ENCODE assay signal across 8 mouse cellular contexts in the genomic region with DNA sequence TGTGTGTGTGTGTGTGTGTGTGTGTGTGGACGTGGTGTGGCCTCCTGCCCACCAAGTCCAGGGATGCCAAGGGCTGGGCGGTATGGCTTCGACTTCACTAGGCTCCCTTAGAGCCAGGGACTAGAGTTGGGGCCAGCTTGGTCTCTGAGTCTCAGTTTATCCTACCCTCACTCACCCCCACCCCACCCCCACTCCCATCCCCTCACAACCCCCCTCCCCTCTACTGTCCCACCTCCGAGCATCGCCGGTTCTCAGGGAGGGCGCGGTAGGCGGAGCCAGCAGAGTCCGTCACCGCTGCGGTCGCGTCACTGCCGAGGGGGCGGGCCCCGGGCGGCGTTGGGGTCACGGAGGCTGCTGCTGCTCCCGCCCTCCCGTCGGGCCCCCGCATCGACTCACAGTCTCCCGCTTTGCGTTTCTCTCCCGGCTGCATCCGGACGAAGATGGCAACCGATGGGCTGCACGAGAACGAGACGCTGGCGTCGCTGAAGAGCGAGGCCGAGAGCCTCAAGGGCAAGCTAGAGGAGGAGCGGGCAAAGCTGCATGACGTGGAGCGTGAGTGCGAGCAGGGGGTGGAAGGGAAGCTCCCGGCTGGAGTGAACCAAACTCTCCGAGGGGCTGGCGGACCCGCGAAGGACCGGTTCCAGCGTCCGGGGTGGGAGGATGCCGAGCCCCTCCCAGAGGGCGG. TPM values are rescaled to one million over a fixed set of nuclear protein-coding genes. Genes with fewer than 3 reads are reported as not detected.
A peak's percentile ranks its signal among the peaks of the same experiment; 100 is the strongest.
DNase-seq lines count a peak whose midpoint lies in the region; ATAC-seq and TF ChIP-seq lines count a peak whose summit lies in the region.

No protein-coding gene starts in this region.

- under 1% methylated on average over 52 of the region's 52 CpGs for WGBS in hindbrain, embryonic 15.5 days

- peaks cover 25% of the 10 kb centered on the region for H3K4me1 ChIP-seq in hindbrain, embryonic 15.5 days (replicated peaks)

- CTCF ChIA-PET in Patski (lab: Charles Lee), result interaction anchor here (1.2 to 2.5 kb wide), 2 partner anchors 11 to 18 kb away, joined by 3 to 14 read pairs; no protein-coding TSS in a partner anchor

- ATAC-seq in Patski, result peak; percentile 80
- peak; percentile 88 for ATAC-seq in hindbrain, embryonic 15.5 days (ENCODE audit: low FRiP score, low read depth)
- ATAC-seq in megakaryocyte, adult 5-6 weeks (ENCODE audit: poor library complexity, severe bottlenecking), result peak; percentile 88

- H3K4me2 ChIP-seq in hindbrain, embryonic 15.5 days, result peak overlapping the region; percentile 86

- peak overlapping the region; percentile 92 for H3K27ac ChIP-seq in hindbrain, embryonic 15.5 days (replicated peaks)

- H3K36me3 ChIP-seq in hindbrain, embryonic 15.5 days, result no peaks in the 10 kb centered on the region

- no peaks in the 10 kb centered on the region for H3K9me3 ChIP-seq in hindbrain, embryonic 15.5 days

- POLR2A ChIA-PET in Patski (lab: Charles Lee), result interaction anchor here (0.6 kb wide), 1 partner anchor 228 kb away, joined by 4 read pairs; no protein-coding TSS in a partner anchor

- peak overlapping the region; percentile 80 for H3K9ac ChIP-seq in hindbrain, embryonic 15.5 days

- TF ChIP-seq CTCF in Patski (IDR thresholded peaks at IDR 0.05), result no peak

- no peaks in the 10 kb centered on the region for H3K27me3 ChIP-seq in Patski
- H3K27me3 ChIP-seq in hindbrain, embryonic 15.5 days, result no peaks in the 10 kb centered on the region

- H3K4me3 ChIP-seq in hindbrain, embryonic 15.5 days, result peak overlapping the region; percentile 76

- no peak for DNase-seq in Patski (ENCODE audit: low read depth, low spot score)
- DNase-seq in cerebellum, adult 9-11 months, result peak; percentile 91
- DNase-seq in frontal cortex, postnatal 36 days (ENCODE audit: low spot score in 2 of 2), result peak; percentile 88 to 89
- DNase-seq in left cerebral cortex, adult 8-10 months (ENCODE audit: low spot score in 2 of 2), result peak; percentile 73 to 82
- DNase-seq in right cerebral cortex, postnatal 10 days (ENCODE audit: low spot score in 2 of 2), result peak; percentile 90
- DNase-seq in urinary bladder, postnatal 25 days (ENCODE audit: low spot score), result peak; percentile 72

- in situ Hi-C loops in Patski (cut with MboI; ENCODE audit: low pct_unique_long_range_greater_than_20kb), result no loop called here

RNA-seq across cellular contexts. Expression of a gene that starts 7.9 kb away (rescaled TPM):
- 58.9 TPM for polyA plus RNA-seq in Patski (2021)
- polyA plus RNA-seq in hindbrain, embryonic 15.5 days (2015; fragmentation: Nextera tagmentation; extraction: Ambion mirVana), result 81.3 and 83.9 TPM in 2 replicates
- total RNA-seq in left cerebral cortex, adult 8-10 months (2022), result 100 to 1,000 TPM; 162 to 190 (median 168) TPM
- total RNA-seq in megakaryocyte, adult 5-6 weeks (2015), result 0.51 TPM in 1 of 2 replicates, not detected in the other
- total RNA-seq in megakaryocyte, adult 5-6 weeks (2017), result 0.29 TPM in 1 of 2 replicates, not detected in the other

RNA-seq across cellular contexts. Expression of a gene that starts 33.6 kb away (rescaled TPM):
- 0.08 TPM for polyA plus RNA-seq in Patski (2021)
- polyA plus RNA-seq in hindbrain, embryonic 15.5 days (2015; fragmentation: Nextera tagmentation; extraction: Ambion mirVana), result not detected in 2 replicates
- total RNA-seq in left cerebral cortex, adult 8-10 months (2022), result under 1 TPM in 1 of 4 experiments, not detected in 3; 0.53 TPM
- not detected in 2 replicates for total RNA-seq in megakaryocyte, adult 5-6 weeks (2015)
- not detected in 2 replicates for total RNA-seq in megakaryocyte, adult 5-6 weeks (2017)

Comparison
In these comparisons a context has a peak if more than half of its experiments do, and no peak if none do; other contexts are left out.
1. RNA of a gene that starts 7.9 kb away (total RNA-seq): 162 to 190 TPM in left cerebral cortex, adult 8-10 months; 0.29 to 0.51 TPM in megakaryocyte, adult 5-6 weeks; every median in the first group is over 100 times any median in the second.
2. Peak in every context shown above with its lines, with median percentiles within 50 percentile points of each other: ATAC-seq.